8 mouse cellular contexts compared by ENCODE assay signal in the genomic region with DNA sequence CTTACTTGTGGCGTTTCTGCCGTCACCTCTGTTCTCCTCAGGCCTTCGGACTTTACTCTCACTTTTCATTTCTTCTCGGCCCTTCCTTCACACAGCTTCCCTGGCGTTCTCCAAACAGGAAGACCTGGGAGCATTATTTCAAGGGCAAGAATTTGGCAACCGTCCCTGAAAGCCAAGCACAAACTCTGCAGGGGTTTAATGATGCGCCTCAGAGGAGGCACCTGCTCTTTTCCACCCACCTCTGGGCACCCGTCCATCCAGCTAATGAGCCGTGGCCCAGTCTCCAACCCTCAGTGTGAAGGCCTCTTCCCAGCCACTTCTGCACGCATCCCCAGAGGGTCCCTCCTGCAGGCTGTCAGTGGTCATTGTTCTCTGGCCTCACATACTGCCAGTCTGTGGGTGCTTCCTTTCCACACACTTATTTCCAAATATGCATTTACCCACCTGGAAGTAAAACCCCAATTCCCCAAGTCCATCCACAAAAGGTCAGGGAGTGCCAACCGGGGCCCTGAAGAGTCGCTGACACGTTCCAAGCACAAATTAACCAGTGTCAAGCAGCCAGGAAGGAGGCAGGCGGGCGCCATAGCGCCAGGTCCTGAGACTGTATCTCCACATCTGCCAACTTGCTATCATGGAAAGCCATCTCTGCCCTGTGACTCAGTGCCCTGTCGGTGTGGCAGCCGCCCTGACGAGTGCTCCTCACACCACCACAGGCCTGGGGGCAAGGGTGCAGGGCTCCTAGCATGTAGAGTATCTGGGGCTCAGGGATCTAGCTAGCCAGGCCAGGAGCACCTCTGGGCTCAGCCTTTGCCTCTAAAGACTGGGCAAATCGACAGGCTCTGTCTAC. TPM values are rescaled to one million over a fixed set of nuclear protein-coding genes. Genes with fewer than 3 reads are reported as not detected.
A peak's percentile ranks its signal among the peaks of the same experiment; 100 is the strongest.
DNase-seq lines count a peak whose midpoint lies in the region; ATAC-seq and TF ChIP-seq lines count a peak whose summit lies in the region.

No protein-coding gene starts in this region.

- WGBS in kidney, adult 2 months = 34% methylated on average over 20 of the region's 20 CpGs
- WGBS in neural tube, embryonic 15.5 days = 55% methylated on average over 20 of the region's 20 CpGs
- 70% methylated on average over 20 of the region's 20 CpGs for WGBS in midbrain, embryonic 16.5 days

- TF ChIP-seq CTCF in kidney, adult 2 months (conservative IDR thresholded peaks at IDR 0.05; ENCODE audit: insufficient read depth, insufficient read length, low read depth, low read length) = no peak

- no peak overlapping the region for H3K4me2 ChIP-seq in neural tube, embryonic 15.5 days
- no peak overlapping the region for H3K4me2 ChIP-seq in midbrain, embryonic 16.5 days (ENCODE audit: low read length)

- no peaks in the 10 kb centered on the region for H3K9me3 ChIP-seq in neural tube, embryonic 15.5 days (replicated peaks)
- no peaks in the 10 kb centered on the region for H3K9me3 ChIP-seq in midbrain, embryonic 16.5 days (replicated peaks; ENCODE audit: control insufficient read depth, low read length, poor library complexity, severe bottlenecking)

- peak; percentile 88 for DNase-seq in left cerebral cortex, postnatal 4 days
- DNase-seq in left cerebral cortex, adult 18-20 months (ENCODE audit: low spot score in 2 of 2) = no peak
- peak; percentile 50 for DNase-seq in cerebellum, adult 11-12 months
- peak; percentile 98 for DNase-seq in kidney, adult 2 months
- no peak for DNase-seq in left cerebral cortex, postnatal 36 days (ENCODE audit: low spot score in 2 of 2)
- no peak for DNase-seq in right cerebral cortex, postnatal 36 days (ENCODE audit: low spot score in 2 of 2)

- no peak overlapping the region for H3K4me3 ChIP-seq in kidney, adult 2 months (ENCODE audit: insufficient read depth, low read depth, low read length)
- H3K4me3 ChIP-seq in neural tube, embryonic 15.5 days (replicated peaks) = no peak overlapping the region
- H3K4me3 ChIP-seq in midbrain, embryonic 16.5 days (ENCODE audit: low read depth, low read length) = no peak overlapping the region

- peak overlapping the region; percentile 98 for H3K27ac ChIP-seq in kidney, adult 2 months (ENCODE audit: insufficient read depth, low read depth, low read length)
- peak overlapping the region; percentile 56 for H3K27ac ChIP-seq in neural tube, embryonic 15.5 days (replicated peaks)
- H3K27ac ChIP-seq in midbrain, embryonic 16.5 days (ENCODE audit: low read length) = no peak overlapping the region

- no peak; the same call in 1 of the 2 replicates for ATAC-seq in neural tube, embryonic 15.5 days (ENCODE audit: low FRiP score)
- ATAC-seq in midbrain, embryonic 16.5 days = no peak

- peaks cover 43% of the 10 kb centered on the region for H3K4me1 ChIP-seq in kidney, adult 2 months (ENCODE audit: control insufficient read depth, insufficient read depth, low read length)
- H3K4me1 ChIP-seq in neural tube, embryonic 15.5 days = peaks cover 21% of the 10 kb centered on the region
- H3K4me1 ChIP-seq in midbrain, embryonic 16.5 days (ENCODE audit: control insufficient read depth, insufficient read depth, low read length) = 0 out of 2 replicates have a peak, but pooled peaks cover 4% of the 10 kb centered on the region

- H3K9ac ChIP-seq in neural tube, embryonic 15.5 days (replicated peaks) = no peak overlapping the region
- no peak overlapping the region for H3K9ac ChIP-seq in midbrain, embryonic 16.5 days (ENCODE audit: low read depth, low read length)

- no peaks in the 10 kb centered on the region for H3K27me3 ChIP-seq in kidney, adult 2 months (replicated peaks; ENCODE audit: control insufficient read depth, insufficient read depth, low read length)
- no peaks in the 10 kb centered on the region for H3K27me3 ChIP-seq in neural tube, embryonic 15.5 days (replicated peaks)
- H3K27me3 ChIP-seq in midbrain, embryonic 16.5 days (ENCODE audit: control insufficient read depth, insufficient read depth, low read depth, low read length) = no peaks in the 10 kb centered on the region; the same call in 1 of the 2 replicates

- intact Hi-C loops in left cerebral cortex, postnatal 4 days (cut with DNase I) = no loop called here
- intact Hi-C loops in left cerebral cortex, postnatal 36 days (cut with DNase I) = loop anchor here (5.0 kb wide), 1 partner anchor 139 kb away; no protein-coding TSS in a partner anchor

- TF ChIP-seq POLR2A in kidney, adult 2 months (IDR thresholded peaks at IDR 0.05; ENCODE audit: low read depth, low read length) = peak; percentile 45

- H3K36me3 ChIP-seq in kidney, adult 2 months (ENCODE audit: control insufficient read depth, insufficient read depth, low read length) = no peaks in the 10 kb centered on the region
- no peaks in the 10 kb centered on the region for H3K36me3 ChIP-seq in neural tube, embryonic 15.5 days
- no peaks in the 10 kb centered on the region for H3K36me3 ChIP-seq in midbrain, embryonic 16.5 days (ENCODE audit: control insufficient read depth, insufficient read depth, low read length)

RNA-seq across cellular contexts. Expression of a gene that starts 56.0 kb away (rescaled TPM):
- 10 to 100 TPM; 40.9 to 41.7 TPM for total RNA-seq in left cerebral cortex, postnatal 4 days (2021)
- 10 to 100 TPM; 49.1 to 49.4 TPM for total RNA-seq in left cerebral cortex, adult 18-20 months (2021)
- polyA plus RNA-seq in kidney, adult 2 months (2012; rRNA removed) = 0.08 and 0.17 TPM in 2 replicates
- polyA plus RNA-seq in neural tube, embryonic 15.5 days (2015; fragmentation: Nextera tagmentation; extraction: Ambion mirVana) = 37.9 and 47.8 TPM in 2 replicates
- polyA plus RNA-seq in midbrain, embryonic 16.5 days (2015; fragmentation: Nextera tagmentation; extraction: Ambion mirVana) = 39.7 and 44.7 TPM in 2 replicates
- 10 to 100 TPM; 43.0 to 53.0 TPM for total RNA-seq in left cerebral cortex, postnatal 36 days (2021)

Comparison
In these comparisons a context has a peak if more than half of its experiments do, and no peak if none do; other contexts are left out.
1. DNase-seq: peak in left cerebral cortex, postnatal 4 days (single experiment), cerebellum, adult 11-12 months (single experiment) and kidney, adult 2 months (single experiment); none in left cerebral cortex, adult 18-20 months (0 of 2), left cerebral cortex, postnatal 36 days (0 of 2) and right cerebral cortex, postnatal 36 days (0 of 2).